In genomic region chr2:121806959-121807653, GRCm38 (mm10) we compare ENCODE assay signal across 8 mouse cellular contexts. TPM values are rescaled to one million over a fixed set of nuclear protein-coding genes. Genes with fewer than 3 reads are reported as not detected.
DNase-seq lines count a peak whose midpoint lies in the region; ATAC-seq lines count a peak whose summit lies in the region.

TSS of gene Frmd5 (minus strand) at chr2:121807087.

- H3K4me2 ChIP-seq in heart, embryonic 14.5 days (ENCODE audit: low read length): peak within 1 kb of the TSS; percentile 94
- H3K4me2 ChIP-seq in liver, embryonic 11.5 days: peak within 1 kb of the TSS; percentile 86

- peak; percentile 95 for ATAC-seq in heart, embryonic 14.5 days (ENCODE audit: insufficient number of reproducible peaks, insufficient read depth, low FRiP score, low read depth)
- ATAC-seq in liver, embryonic 11.5 days (replicated peaks; ENCODE audit: low FRiP score): peak; percentile 99

- no peaks in the 10 kb centered on the region for H3K36me3 ChIP-seq in forebrain, embryonic 10.5 days (replicated peaks)
- H3K36me3 ChIP-seq in heart, embryonic 14.5 days (ENCODE audit: control insufficient read depth, insufficient read depth, low read length): no peaks in the 10 kb centered on the region
- no peaks in the 10 kb centered on the region for H3K36me3 ChIP-seq in liver, embryonic 11.5 days (ENCODE audit: control insufficient read depth, insufficient read depth, low read length)
- no peaks in the 10 kb centered on the region for H3K36me3 ChIP-seq in splenic B cell, adult 2 months (ENCODE audit: control insufficient read depth, insufficient read depth, low read length, poor library complexity, severe bottlenecking)

- under 1% methylated on average over 35 of the region's 35 CpGs for WGBS in forebrain, embryonic 10.5 days
- WGBS in heart, embryonic 14.5 days: 1% methylated on average over 34 of the region's 35 CpGs
- under 1% methylated on average over 35 of the region's 35 CpGs for WGBS in liver, embryonic 11.5 days

- peaks cover 54% of the 10 kb centered on the region for H3K27me3 ChIP-seq in forebrain, embryonic 10.5 days (ENCODE audit: poor library complexity, severe bottlenecking)
- peaks cover 40% of the 10 kb centered on the region for H3K27me3 ChIP-seq in heart, embryonic 14.5 days (ENCODE audit: control insufficient read depth, insufficient read depth, low read length)
- H3K27me3 ChIP-seq in liver, embryonic 11.5 days (replicated peaks; ENCODE audit: control insufficient read depth, insufficient read depth, low read length): peaks cover 41% of the 10 kb centered on the region
- no peaks in the 10 kb centered on the region; the same call in 1 of the 2 replicates for H3K27me3 ChIP-seq in splenic B cell, adult 2 months (ENCODE audit: control insufficient read depth, insufficient read depth, low read length, poor library complexity, severe bottlenecking)

- H3K4me1 ChIP-seq in forebrain, embryonic 10.5 days: peaks cover 46% of the 10 kb centered on the region
- peaks cover 0 to 4% of the 10 kb centered on the region in 2 experiments; a peak in 2 of 4 replicates for H3K4me1 ChIP-seq in heart, embryonic 14.5 days (ENCODE audit: control insufficient read depth in 2 of 2, insufficient read depth in 2 of 2, low read length in 2 of 2)
- H3K4me1 ChIP-seq in liver, embryonic 11.5 days (replicated peaks; ENCODE audit: control insufficient read depth, insufficient read depth, low read length): peaks cover 4% of the 10 kb centered on the region; the same call in 1 of the 2 replicates

- peak within 1 kb of the TSS; percentile 94 for H3K27ac ChIP-seq in forebrain, embryonic 10.5 days
- H3K27ac ChIP-seq in heart, embryonic 14.5 days (replicated peaks in 1 of 2; ENCODE audit: control insufficient read depth in 1 of 2, insufficient read depth in 1 of 2, low read depth in 2 of 2, low read length in 2 of 2): no peak within 1 kb of the TSS
- H3K27ac ChIP-seq in liver, embryonic 11.5 days (ENCODE audit: low read depth, low read length): no peak within 1 kb of the TSS

- peak; percentile 68 to 78 for DNase-seq in CD8-positive naive resting alpha-beta T cell, adult 2 months (ENCODE audit: low read depth in 2 of 2, low spot score in 2 of 2)
- peak; percentile 82 for DNase-seq in c-Kit-positive CD71-positive TER-119-negative erythroid progenitor cells, embryonic 14.5 days (ENCODE audit: low read depth)
- DNase-seq in forebrain, embryonic 10.5 days (ENCODE audit: extremely low spot score, low spot score): peak; percentile 91
- DNase-seq in kidney, postnatal 10 days: peak; percentile 89
- DNase-seq in liver, embryonic 11.5 days (ENCODE audit: low spot score): peak; percentile 87
- peak; percentile 85 for DNase-seq in naive thymus-derived CD4-positive, alpha-beta T cell, adult 2 months (ENCODE audit: low read depth)
- peak; percentile 72 for DNase-seq in splenic B cell, adult 2 months (ENCODE audit: low read depth, low spot score)

- no peaks in the 10 kb centered on the region for H3K9me3 ChIP-seq in forebrain, embryonic 10.5 days
- no peaks in the 10 kb centered on the region for H3K9me3 ChIP-seq in heart, embryonic 14.5 days (ENCODE audit: control insufficient read depth, low read length)
- H3K9me3 ChIP-seq in liver, embryonic 11.5 days (ENCODE audit: control insufficient read depth, low read length): no peaks in the 10 kb centered on the region

- peak within 1 kb of the TSS; percentile 56 for H3K9ac ChIP-seq in heart, embryonic 14.5 days (ENCODE audit: low read length)
- H3K9ac ChIP-seq in liver, embryonic 11.5 days (ENCODE audit: low read depth, low read length): peak within 1 kb of the TSS; percentile 38; the same call in 1 of the 2 replicates

- peak within 1 kb of the TSS; percentile 87 for H3K4me3 ChIP-seq in forebrain, embryonic 10.5 days
- peak within 1 kb of the TSS; percentile 62 to 81 for H3K4me3 ChIP-seq in heart, embryonic 14.5 days (ENCODE audit: control insufficient read depth in 1 of 2, insufficient read depth in 1 of 2, low read depth in 1 of 2, low read length in 2 of 2)
- H3K4me3 ChIP-seq in liver, embryonic 11.5 days (ENCODE audit: low read depth, low read length): peak within 1 kb of the TSS; percentile 64

RNA-seq across cellular contexts. Expression of gene Frmd5, which starts in this region (rescaled TPM):
- 13.9 and 15.6 TPM in 2 replicates for polyA plus RNA-seq in forebrain, embryonic 10.5 days (2016; fragmentation: Nextera tagmentation; extraction: Ambion mirVana)
- 38.9 and 40.8 TPM in 2 replicates for polyA plus RNA-seq in heart, embryonic 14.5 days (2014; fragmentation: Nextera tagmentation; extraction: Ambion mirVana)
- 0.55 and 0.96 TPM in 2 replicates for polyA plus RNA-seq in liver, embryonic 11.5 days (2014; fragmentation: Nextera tagmentation; extraction: Ambion mirVana)

Comparison
In these comparisons a context has a peak if more than half of its experiments do, and no peak if none do; other contexts are left out.
1. Peak in DNase-seq, ATAC-seq, H3K4me3 ChIP-seq, H3K9ac ChIP-seq and H3K4me2 ChIP-seq in liver, embryonic 11.5 days; RNA of the gene not detected or under 1 TPM.